Mouse (Mus musculus) layer of hippocampus, postnatal 10 days (tissue): Measurements from ENCODE around the gene Tspan3. TPM values are rescaled to one million over a fixed set of nuclear protein-coding genes. Genes with fewer than 3 reads are reported as not detected.
A peak's percentile ranks its signal among the peaks of the same experiment; 100 is the strongest.

Experiments used
- DNase-seq, 2 experiments: peaks; one replicate each; pipeline ENCODE4 v3.0.0; 2021; ENCODE audit warnings: low spot score in 2 of 2
- long read RNA-seq: library from polyadenylated mRNA; stranded (forward); transcript quantifications from one replicate; pipeline ENCODE4 v2.0.0, GENCODE M21; 2023
- total RNA-seq, 2 experiments: library from RNA; stranded (reverse); gene quantifications; 2 replicates each; pipeline ENCODE4 v1.2.3; 2021

Tspan3 gene
- 100 to 1,000 TPM; 334 to 354 TPM for total RNA-seq
- long read RNA-seq, transcript Tspan3-201 (7 exons, 1,716 nt) = major isoform, 807 of 942 reads
- long read RNA-seq, partial matches to known transcripts = 6 of 942 reads
- long read RNA-seq, other reads (novel, unspliced or antisense) = 129 of 942 reads

GRCm38 (mm10) chr9:56165377-56165776, at the start of gene Tspan3:
Gene Tspan3, minus strand, starts transcription at chr9:56165477.
- DNase-seq = no peak

- peak; percentile 57 to 70 for DNase-seq
These were observed 48.4 kb upstream of the Tspan3 start for GRCm38 (mm10) chr9:56213451-56214291.

GRCm38 (mm10) chr9:56208817-56209216, 43.5 kb upstream of the Tspan3 start:
- DNase-seq = no peak

GRCm38 (mm10) chr9:56207516-56207915, 42.2 kb upstream of the Tspan3 start:
- no peak for DNase-seq

- DNase-seq = no peak
These were observed 41.8 kb upstream of the Tspan3 start for GRCm38 (mm10) chr9:56207083-56207482.

- no peak for DNase-seq
These were observed 40.1 kb upstream of the Tspan3 start for GRCm38 (mm10) chr9:56205336-56205735.

GRCm38 (mm10) chr9:56204316-56204715, 39.0 kb upstream of the Tspan3 start:
- DNase-seq = no peak

GRCm38 (mm10) chr9:56200645-56201314, 35.5 kb upstream of the Tspan3 start:
- peak; percentile 93 to 94 for DNase-seq

GRCm38 (mm10) chr9:56200200-56200599, 34.9 kb upstream of the Tspan3 start:
- no peak for DNase-seq

- DNase-seq = no peak
These were observed 31.6 kb upstream of the Tspan3 start for GRCm38 (mm10) chr9:56196921-56197320.

- no peak for DNase-seq
These were observed 29.9 kb upstream of the Tspan3 start for GRCm38 (mm10) chr9:56195193-56195592.

GRCm38 (mm10) chr9:56191498-56192455, 26.5 kb upstream of the Tspan3 start:
- DNase-seq = no peak

- no peak for DNase-seq
These were observed 15.0 kb upstream of the Tspan3 start for GRCm38 (mm10) chr9:56180118-56180781.

- DNase-seq = peak in 1 of 2 experiments; percentile 54
These were observed 14.3 kb upstream of the Tspan3 start for GRCm38 (mm10) chr9:56179416-56180117.

GRCm38 (mm10) chr9:56177354-56177753, 12.1 kb upstream of the Tspan3 start:
- DNase-seq = no peak

- DNase-seq = no peak
These were observed 10.0 kb upstream of the Tspan3 start for GRCm38 (mm10) chr9:56175316-56175715.

GRCm38 (mm10) chr9:56167690-56168089, 2.4 kb upstream of the Tspan3 start:
- DNase-seq = no peak

GRCm38 (mm10) chr9:56166161-56166560, 884 bp upstream of the Tspan3 start:
- DNase-seq = no peak

GRCm38 (mm10) chr9:56160341-56161141, 4.7 kb downstream of the Tspan3 start:
- DNase-seq = peak; percentile 89 to 94
